Mouse (Mus musculus) thymus, adult 2 months (tissue): ENCODE measurements around the gene Cwc25.

ENCODE experiments used
- CTCF ChIP-seq: fragments of 200-500 bp; IDR thresholded peaks from 2 replicates; pipeline ENCODE4 v1.5.1; 2012; ENCODE audit warnings: mild to moderate bottlenecking, control low read depth, low read length, moderate library complexity, borderline replicate concordance; ENCODE audit not compliant: control insufficient read depth, poor library complexity, insufficient read depth; ENCODE audit errors: extremely low read depth
- POLR2A ChIP-seq: fragments of 200-500 bp; IDR thresholded peaks from 2 replicates; pipeline ENCODE4 v1.6.1; 2012; ENCODE audit warnings: mild to moderate bottlenecking, low read length, control low read depth, moderate library complexity; ENCODE audit not compliant: control insufficient read depth, poor library complexity, insufficient read depth; ENCODE audit errors: extremely low read depth

GRCm38 (mm10) chr11:97737600-97737999 lies 28.8 kb downstream of the Cwc25 start:
- TF ChIP-seq CTCF (no peak), POLR2A (no peak)
